Mouse (Mus musculus): ENCODE data around the gene Manbal. TPM values are rescaled to one million over a fixed set of nuclear protein-coding genes. Genes with fewer than 3 reads are reported as not detected.
A peak's percentile ranks its signal among the peaks of the same experiment; 100 is the strongest.

The Manbal gene
- 64.4 and 68.1 TPM in 2 replicates for polyA plus RNA-seq (2016; fragmentation: Nextera tagmentation; extraction: Ambion mirVana)

DNA sequence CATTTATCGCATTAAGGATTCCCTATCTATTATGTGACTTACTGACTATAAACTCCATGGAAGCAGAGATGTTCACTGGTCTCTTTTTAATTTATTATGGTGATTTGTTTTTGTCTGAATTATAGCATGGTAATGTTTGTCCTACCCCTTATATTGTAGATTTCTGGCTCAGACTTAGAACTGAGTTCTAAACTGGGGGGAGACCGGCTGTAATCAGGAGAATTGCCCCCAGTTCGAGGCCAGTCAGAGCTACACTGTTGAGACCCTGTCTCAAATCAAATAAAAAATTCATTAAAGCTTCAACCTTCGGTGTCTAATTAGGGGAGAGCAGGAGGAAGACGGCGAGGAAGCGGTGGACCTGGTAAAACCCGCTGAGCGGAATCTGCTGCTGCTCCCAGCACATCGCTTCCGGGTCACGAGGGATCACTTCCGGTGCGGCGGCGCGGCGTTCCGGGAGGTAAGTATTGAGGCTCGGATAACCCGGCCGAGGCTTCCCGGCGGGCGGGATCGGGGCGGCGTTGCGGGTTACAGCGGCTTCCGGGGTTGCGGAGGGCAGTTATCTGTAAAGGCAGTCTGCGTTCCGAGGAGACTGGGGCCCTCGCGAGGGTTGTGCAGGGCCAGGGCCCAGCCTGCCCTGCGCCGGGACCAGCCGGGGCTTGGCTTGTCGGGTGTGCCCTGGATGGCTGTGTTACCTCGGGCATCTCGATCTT lies at the start of gene Manbal:
TSS of gene Manbal (plus strand) at position 411 of the 710 bp plus-strand sequence.
- peaks cover 24% of the 10 kb centered on the region for H3K4me1 ChIP-seq
- DNase-seq (ENCODE audit: extremely low spot score, low spot score) = peak; percentile 93
- no peaks in the 10 kb centered on the region for H3K9me3 ChIP-seq
- H3K27me3 ChIP-seq (ENCODE audit: poor library complexity, severe bottlenecking) = no peaks in the 10 kb centered on the region
- H3K27ac ChIP-seq = peak within 1 kb of the TSS; percentile 96
- H3K4me3 ChIP-seq = peak within 1 kb of the TSS; percentile 88
- 4% methylated on average over 42 of the region's 42 CpGs for WGBS
- H3K36me3 ChIP-seq (replicated peaks) = peaks cover 16% of the 10 kb centered on the region

DNA sequence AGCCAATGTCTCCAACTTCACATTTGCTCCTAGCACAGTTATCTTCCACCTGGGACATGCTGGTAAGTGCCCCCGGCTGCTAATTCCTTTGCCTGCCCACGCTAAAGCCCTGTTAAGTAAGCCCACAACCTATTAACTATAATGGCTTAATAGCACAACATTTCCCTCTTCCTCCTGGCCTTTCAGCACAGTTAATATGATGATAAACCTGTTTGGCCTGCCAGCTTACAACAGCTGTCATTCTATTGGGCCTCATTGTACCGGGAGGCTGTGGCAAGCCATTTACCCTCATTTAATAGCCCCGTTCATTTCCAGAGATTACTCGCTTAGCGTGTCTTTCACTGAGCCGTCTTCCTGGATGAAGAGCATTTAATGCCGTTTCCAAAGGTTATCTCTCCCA lies 47.3 kb upstream of the Manbal start:
- Histone ChIP-seq H3K9me3 (no peaks in the 10 kb centered on the region), H3K4me1 (peaks cover 41% of the 10 kb centered on the region), H3K27me3 (ENCODE audit: poor library complexity, severe bottlenecking) (no peaks in the 10 kb centered on the region), H3K27ac (peak overlapping the region; percentile 13; the same call in 1 of the 2 replicates), H3K36me3 (replicated peaks) (peaks cover 98% of the 10 kb centered on the region), H3K4me3 (no peak overlapping the region)
- WGBS = 89% methylated on average over 8 of the region's 8 CpGs
- DNase-seq (ENCODE audit: extremely low spot score, low spot score) = no peak

DNA sequence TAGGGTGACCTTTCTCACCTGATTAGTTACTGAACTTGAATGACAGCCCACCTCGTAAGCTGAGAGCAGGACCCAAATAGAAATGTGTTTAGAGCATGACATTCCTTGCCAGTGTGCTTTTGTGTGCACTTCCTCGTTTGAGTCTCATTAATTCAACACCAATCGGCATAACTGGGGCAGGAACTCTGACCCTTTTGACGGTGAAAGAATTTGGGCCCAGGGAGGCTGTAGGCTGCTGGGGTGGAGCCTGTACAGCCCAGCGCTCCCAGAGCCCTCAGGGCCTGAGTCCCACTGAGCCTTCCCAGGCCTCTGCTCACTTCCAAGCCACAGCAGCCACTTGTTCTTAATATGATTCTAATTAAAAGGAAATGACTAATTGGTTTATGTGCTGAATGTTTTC lies 46.5 kb upstream of the Manbal start:
- no peak for DNase-seq (ENCODE audit: extremely low spot score, low spot score)
- no peak overlapping the region for H3K4me3 ChIP-seq
- no peaks in the 10 kb centered on the region for H3K27me3 ChIP-seq (ENCODE audit: poor library complexity, severe bottlenecking)
- peaks cover 41% of the 10 kb centered on the region for H3K4me1 ChIP-seq
- WGBS = 38% methylated on average over 5 of the region's 5 CpGs
- no peaks in the 10 kb centered on the region for H3K9me3 ChIP-seq
- H3K36me3 ChIP-seq (replicated peaks) = peaks cover 98% of the 10 kb centered on the region
- peak overlapping the region; percentile 59; the same call in 1 of the 2 replicates for H3K27ac ChIP-seq

DNA sequence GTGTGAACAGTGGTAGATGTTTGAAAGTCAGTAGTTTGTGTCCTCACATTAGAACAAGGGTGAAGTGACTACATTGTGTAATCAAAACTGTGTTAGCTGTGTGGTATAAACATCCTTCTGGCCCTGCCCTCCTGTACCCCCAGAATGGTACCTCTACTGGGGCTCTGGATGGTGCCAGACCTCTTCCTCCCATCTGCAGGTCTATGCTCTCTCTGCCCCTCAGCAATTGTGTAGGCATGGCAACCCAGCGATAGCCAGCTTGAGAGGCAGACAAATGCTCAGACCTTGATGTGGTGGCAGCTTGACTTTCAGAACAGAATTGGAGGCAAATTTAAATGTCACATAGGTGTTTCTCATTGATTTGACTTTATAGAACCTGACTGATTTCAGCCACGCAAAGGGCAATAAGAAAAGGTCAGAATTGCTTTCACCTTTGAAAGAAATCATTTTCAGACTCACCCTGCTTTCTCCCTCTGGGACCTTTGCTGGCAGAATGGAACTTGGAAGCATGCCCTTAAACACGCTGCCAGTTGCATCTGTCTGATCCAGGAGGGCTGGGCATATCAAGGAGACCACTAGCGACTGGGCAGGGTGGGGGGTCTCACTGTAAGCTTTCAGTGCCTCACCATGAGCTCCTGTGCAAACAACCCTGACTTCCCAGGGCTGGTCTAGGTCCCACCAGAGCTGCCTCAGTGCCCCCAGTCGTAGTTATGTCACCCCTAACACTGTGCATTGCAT lies 45.2 kb upstream of the Manbal start:
- 95% methylated on average over 5 of the region's 5 CpGs for WGBS
- no peak for DNase-seq (ENCODE audit: extremely low spot score, low spot score)
- H3K4me1 ChIP-seq = peaks cover 51% of the 10 kb centered on the region
- H3K9me3 ChIP-seq = no peaks in the 10 kb centered on the region
- peaks cover 98% of the 10 kb centered on the region for H3K36me3 ChIP-seq (replicated peaks)
- H3K27me3 ChIP-seq (ENCODE audit: poor library complexity, severe bottlenecking) = no peaks in the 10 kb centered on the region
- no peak overlapping the region for H3K4me3 ChIP-seq
- H3K27ac ChIP-seq = peak overlapping the region; percentile 60

DNA sequence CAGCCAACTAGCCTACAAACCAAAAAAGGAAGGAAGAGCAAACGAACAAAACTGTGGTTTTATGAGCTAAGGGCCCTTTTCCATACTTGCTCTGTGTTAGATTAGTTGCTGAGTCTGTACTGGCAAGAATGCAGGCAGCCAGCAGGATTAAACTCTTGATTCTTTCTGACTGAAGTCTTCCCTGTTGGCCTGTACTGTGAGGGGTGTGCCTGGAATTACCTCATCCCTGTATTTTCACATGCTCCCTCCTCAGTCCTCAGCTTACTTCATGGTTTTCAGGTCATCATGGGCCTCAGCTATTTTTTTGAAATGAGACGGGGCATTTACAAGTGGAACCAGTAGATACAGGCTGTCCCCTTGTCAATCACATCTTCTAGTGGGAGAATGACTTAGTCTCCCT lies 42.2 kb upstream of the Manbal start:
- WGBS = 87% methylated on average over 2 of the region's 2 CpGs
- Histone ChIP-seq H3K4me3 (no peak overlapping the region), H3K4me1 (peaks cover 76% of the 10 kb centered on the region), H3K36me3 (replicated peaks) (peaks cover 88% of the 10 kb centered on the region), H3K27ac (peak overlapping the region; percentile 16), H3K27me3 (ENCODE audit: poor library complexity, severe bottlenecking) (no peaks in the 10 kb centered on the region), H3K9me3 (no peaks in the 10 kb centered on the region)
- DNase-seq (ENCODE audit: extremely low spot score, low spot score) = no peak

DNA sequence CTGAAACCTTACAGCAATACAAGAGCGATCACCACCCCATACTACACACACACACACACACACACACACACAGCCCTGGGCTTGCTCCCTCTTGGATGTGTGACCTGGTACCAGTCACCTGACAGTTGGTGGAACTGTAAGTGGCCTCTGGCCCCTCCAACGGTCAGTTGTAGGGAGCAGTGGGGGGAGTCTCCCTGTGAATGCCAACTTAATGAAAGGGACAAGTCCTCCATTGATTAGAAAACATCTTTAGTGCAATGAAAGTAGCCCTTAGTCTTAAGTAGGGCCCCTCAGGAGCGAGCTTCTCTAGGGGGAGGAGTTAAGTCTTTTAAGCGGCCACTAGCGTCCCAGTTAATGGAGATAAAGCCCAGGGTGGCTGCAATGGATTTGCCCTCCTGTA lies 39.3 kb upstream of the Manbal start:
- no peaks in the 10 kb centered on the region for H3K9me3 ChIP-seq
- no peak overlapping the region for H3K4me3 ChIP-seq
- WGBS = 13% methylated on average over 5 of the region's 5 CpGs
- peak; percentile 69 for DNase-seq (ENCODE audit: extremely low spot score, low spot score)
- peak overlapping the region; percentile 89 for H3K27ac ChIP-seq
- peaks cover 65% of the 10 kb centered on the region for H3K36me3 ChIP-seq (replicated peaks)
- peaks cover 75% of the 10 kb centered on the region for H3K4me1 ChIP-seq
- H3K27me3 ChIP-seq (ENCODE audit: poor library complexity, severe bottlenecking) = no peaks in the 10 kb centered on the region

GRCm38 (mm10) chr2:157328570-157328969 lies 38.8 kb upstream of the Manbal start:
- DNase-seq (ENCODE audit: extremely low spot score, low spot score) = peak; percentile 82
- no peaks in the 10 kb centered on the region for H3K27me3 ChIP-seq (ENCODE audit: poor library complexity, severe bottlenecking)
- H3K27ac ChIP-seq = peak overlapping the region; percentile 89
- 11% methylated on average over 11 of the region's 11 CpGs for WGBS
- no peaks in the 10 kb centered on the region for H3K9me3 ChIP-seq
- peaks cover 64% of the 10 kb centered on the region for H3K36me3 ChIP-seq (replicated peaks)
- no peak overlapping the region for H3K4me3 ChIP-seq
- H3K4me1 ChIP-seq = peaks cover 77% of the 10 kb centered on the region

GRCm38 (mm10) chr2:157332059-157332458 lies 35.3 kb upstream of the Manbal start:
- peak overlapping the region; percentile 89 for H3K27ac ChIP-seq

DNA sequence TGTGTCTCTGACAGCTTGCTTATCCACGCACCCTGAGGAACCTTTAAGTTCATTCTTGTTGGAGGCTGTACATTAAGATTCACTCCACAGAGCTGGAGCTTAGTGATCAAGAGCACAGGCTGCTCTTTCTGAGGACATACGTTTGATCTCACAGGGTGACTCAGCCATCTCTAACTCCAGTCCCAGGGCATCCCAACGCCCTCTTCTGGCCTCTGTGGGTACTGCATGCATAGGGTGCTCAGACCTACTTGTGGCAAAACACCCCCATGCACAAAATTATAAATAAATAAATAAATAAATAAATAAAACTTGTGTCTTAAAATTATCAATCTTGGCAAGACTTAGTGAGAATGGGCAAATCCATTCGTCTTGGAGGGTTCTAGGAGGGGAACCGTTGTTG lies 28.7 kb upstream of the Manbal start:
- Histone ChIP-seq H3K27ac (peak overlapping the region; percentile 87), H3K4me1 (peaks cover 72% of the 10 kb centered on the region)
- WGBS = 38% methylated on average over 5 of the region's 5 CpGs

More at GRCm38 (mm10) chr2:157332059-157332458, 35.3 kb upstream of the Manbal start:
- H3K4me3 ChIP-seq = no peak overlapping the region
- peaks cover 29% of the 10 kb centered on the region for H3K36me3 ChIP-seq (replicated peaks)
- peaks cover 69% of the 10 kb centered on the region for H3K4me1 ChIP-seq
- DNase-seq (ENCODE audit: extremely low spot score, low spot score) = no peak
- no peaks in the 10 kb centered on the region for H3K9me3 ChIP-seq
- H3K27me3 ChIP-seq (ENCODE audit: poor library complexity, severe bottlenecking) = no peaks in the 10 kb centered on the region
- WGBS = 87% methylated on average over 5 of the region's 5 CpGs

DNA sequence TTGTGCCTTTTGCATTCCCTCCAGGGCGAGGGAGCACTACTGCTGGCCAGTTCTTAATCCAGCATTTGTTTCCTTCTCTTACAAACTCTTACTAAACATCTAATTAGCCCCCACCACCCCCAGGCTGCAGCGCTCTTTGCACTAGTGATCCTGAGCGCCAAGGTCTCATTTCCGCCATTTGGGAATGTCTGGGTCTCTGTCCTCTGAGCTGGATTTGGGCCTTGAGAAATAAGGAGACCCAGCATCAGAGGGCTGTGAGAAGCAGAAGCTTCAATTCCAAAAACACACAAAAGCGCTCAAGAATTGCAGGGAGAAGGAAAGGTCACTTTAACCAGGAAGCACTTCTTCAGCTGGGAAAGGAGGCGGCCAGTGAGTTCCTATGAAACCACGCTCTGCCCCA lies 27.9 kb upstream of the Manbal start:
- Histone ChIP-seq H3K9me3 (no peaks in the 10 kb centered on the region), H3K4me1 (peaks cover 73% of the 10 kb centered on the region), H3K27me3 (ENCODE audit: poor library complexity, severe bottlenecking) (peaks cover 3% of the 10 kb centered on the region; the same call in 1 of the 2 replicates), H3K4me3 (no peak overlapping the region), H3K27ac (peak overlapping the region; percentile 87), H3K36me3 (replicated peaks) (no peaks in the 10 kb centered on the region)
- no peak for DNase-seq (ENCODE audit: extremely low spot score, low spot score)
- WGBS = 58% methylated on average over 7 of the region's 7 CpGs

More for the DNA sequence above, 28.7 kb upstream of the Manbal start:
- Histone ChIP-seq H3K27me3 (ENCODE audit: poor library complexity, severe bottlenecking) (peaks cover 3% of the 10 kb centered on the region; the same call in 1 of the 2 replicates), H3K9me3 (no peaks in the 10 kb centered on the region), H3K36me3 (replicated peaks) (no peaks in the 10 kb centered on the region), H3K4me3 (no peak overlapping the region)
- peak; percentile 81 for DNase-seq (ENCODE audit: extremely low spot score, low spot score)

- Histone ChIP-seq H3K27me3 (ENCODE audit: poor library complexity, severe bottlenecking) (peaks cover 3% of the 10 kb centered on the region; the same call in 1 of the 2 replicates), H3K27ac (peak overlapping the region; percentile 87), H3K4me1 (peaks cover 67% of the 10 kb centered on the region), H3K36me3 (replicated peaks) (no peaks in the 10 kb centered on the region), H3K4me3 (no peak overlapping the region), H3K9me3 (no peaks in the 10 kb centered on the region)
- 16% methylated on average over 7 of the region's 7 CpGs for WGBS
- DNase-seq (ENCODE audit: extremely low spot score, low spot score) = peak; percentile 59
Measured at GRCm38 (mm10) chr2:157340221-157340741, 27.1 kb upstream of the Manbal start.

GRCm38 (mm10) chr2:157341554-157342270 lies 25.7 kb upstream of the Manbal start:
- no peaks in the 10 kb centered on the region for H3K36me3 ChIP-seq (replicated peaks)
- no peaks in the 10 kb centered on the region for H3K9me3 ChIP-seq
- H3K27me3 ChIP-seq (ENCODE audit: poor library complexity, severe bottlenecking) = peaks cover 3% of the 10 kb centered on the region; the same call in 1 of the 2 replicates
- H3K4me1 ChIP-seq = peaks cover 64% of the 10 kb centered on the region
- WGBS = 38% methylated on average over 11 of the region's 11 CpGs
- DNase-seq (ENCODE audit: extremely low spot score, low spot score) = peak; percentile 86
- no peak overlapping the region for H3K4me3 ChIP-seq
- H3K27ac ChIP-seq = peak overlapping the region; percentile 87
